Mouse (Mus musculus) liver, embryonic 14.5 days (tissue): ENCODE results near the gene Cdc42se2.

Experiments
- CTCF ChIP-seq: IDR thresholded peaks from 2 replicates; pipeline ENCODE4 v1.5.1; 2016; ENCODE audit warnings: antibody characterized with exemption, low read depth, control low read depth
- EP300 ChIP-seq: IDR thresholded peaks from 2 replicates; pipeline ENCODE4 v1.6.1; 2016; ENCODE audit warnings: antibody characterized with exemption, low read depth

GRCm38 (mm10) chr11:54757993-54758392, 29.5 kb downstream of the Cdc42se2 start:
- TF ChIP-seq CTCF (no peak), EP300 (no peak)
